Mouse (Mus musculus) T-helper 2 cell (primary cell): ENCODE data around the gene Gm9821.

Source experiments
- in situ Hi-C: fragments of 300-600 bp; cut with MboI, MseI; formaldehyde crosslinking; loops from one replicate; pipeline ENCODE4 v1.15.1; 2025; ENCODE audit warnings: high pct_unique_total_duplicates

Gm9821 gene

DNA sequence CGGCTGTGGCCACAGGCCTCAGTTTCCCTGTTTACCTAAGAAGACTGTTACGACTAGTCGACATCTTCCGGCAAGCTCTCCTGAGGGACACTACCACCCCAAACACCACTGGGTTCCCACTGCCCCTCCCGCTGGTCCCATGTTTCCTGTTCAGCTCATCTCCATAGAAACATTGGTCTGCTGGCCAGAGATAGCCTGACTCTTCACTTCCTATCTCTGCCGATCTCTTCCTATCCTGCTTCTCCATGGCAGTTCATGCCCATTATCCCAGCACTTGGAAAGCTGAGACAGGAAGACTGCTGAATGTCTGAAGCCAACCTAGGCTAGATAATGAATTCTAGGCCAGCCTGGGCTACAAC lies 2.6 kb downstream of the Gm9821 start:
- in situ Hi-C loops = loop anchor here (10.0 kb wide), 1 partner anchor 1497 kb away; no protein-coding TSS in a partner anchor

DNA sequence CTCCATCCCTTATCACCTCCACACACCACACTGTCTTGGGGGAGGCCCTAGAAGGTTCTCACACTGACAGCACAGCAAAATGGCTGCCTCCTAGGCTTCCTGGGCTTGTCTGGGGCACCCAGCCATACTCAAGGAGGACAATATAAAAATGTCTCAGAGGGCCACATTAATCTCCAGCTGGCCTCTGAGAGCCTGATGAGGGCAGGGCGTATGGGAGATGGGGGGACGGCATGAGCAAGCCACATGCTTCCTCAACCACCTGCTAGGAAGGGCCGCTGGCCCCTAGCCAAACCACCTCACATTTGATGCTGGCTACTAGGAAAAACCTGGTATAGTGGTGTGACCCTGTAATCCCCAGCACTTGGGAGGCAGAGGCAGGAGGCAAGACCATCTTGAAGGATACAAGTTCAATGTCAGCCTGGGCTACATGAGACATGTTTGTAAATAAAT lies 3.3 kb downstream of the Gm9821 start:
- in situ Hi-C loops = loop anchor here (10.0 kb wide), 1 partner anchor 1496 kb away; no protein-coding TSS in a partner anchor

DNA sequence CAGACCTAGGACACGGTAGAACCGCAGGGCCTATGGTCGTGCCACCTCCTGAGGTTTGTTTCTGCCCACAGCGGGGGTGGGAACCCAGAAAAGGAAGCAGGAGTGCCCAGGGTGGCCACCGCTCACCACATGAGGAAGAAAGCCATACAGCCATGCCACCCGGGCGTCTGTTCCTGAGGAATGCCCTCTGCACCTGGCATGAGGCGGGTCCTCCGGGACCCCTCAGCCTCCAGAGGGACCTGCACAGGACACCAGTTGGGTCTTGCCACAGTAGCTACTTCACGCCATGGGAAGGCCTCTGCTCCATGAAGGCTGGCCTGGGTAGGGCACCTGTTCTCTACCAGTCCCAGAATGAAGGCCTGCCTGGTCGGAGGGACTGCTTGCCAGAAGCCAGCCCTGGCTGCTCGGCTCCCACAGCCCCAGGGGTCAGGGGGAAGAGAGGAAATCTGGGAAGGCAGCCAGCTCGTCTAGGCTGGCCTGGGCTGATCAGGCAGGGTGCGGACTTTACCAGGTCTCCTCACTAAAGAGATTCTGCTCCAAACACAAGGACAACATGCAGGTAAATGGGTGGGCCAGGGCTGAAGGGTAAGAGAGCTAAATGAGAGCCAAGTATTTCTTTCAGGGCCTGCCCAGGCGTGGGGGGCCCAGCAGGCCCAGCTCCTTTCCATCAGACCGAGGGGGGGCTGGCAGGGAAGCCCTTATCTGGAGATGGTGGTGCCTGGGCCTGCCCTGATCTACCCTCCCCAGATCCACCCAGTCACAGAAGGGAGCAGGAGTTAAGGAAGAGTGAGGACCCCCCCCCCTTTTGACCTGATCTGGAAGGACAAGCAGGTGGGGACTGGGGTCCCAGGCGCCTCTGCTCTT lies 4.1 kb downstream of the Gm9821 start:
- in situ Hi-C loops = loop anchor here (10.0 kb wide), 1 partner anchor 1495 kb away; no protein-coding TSS in a partner anchor

DNA sequence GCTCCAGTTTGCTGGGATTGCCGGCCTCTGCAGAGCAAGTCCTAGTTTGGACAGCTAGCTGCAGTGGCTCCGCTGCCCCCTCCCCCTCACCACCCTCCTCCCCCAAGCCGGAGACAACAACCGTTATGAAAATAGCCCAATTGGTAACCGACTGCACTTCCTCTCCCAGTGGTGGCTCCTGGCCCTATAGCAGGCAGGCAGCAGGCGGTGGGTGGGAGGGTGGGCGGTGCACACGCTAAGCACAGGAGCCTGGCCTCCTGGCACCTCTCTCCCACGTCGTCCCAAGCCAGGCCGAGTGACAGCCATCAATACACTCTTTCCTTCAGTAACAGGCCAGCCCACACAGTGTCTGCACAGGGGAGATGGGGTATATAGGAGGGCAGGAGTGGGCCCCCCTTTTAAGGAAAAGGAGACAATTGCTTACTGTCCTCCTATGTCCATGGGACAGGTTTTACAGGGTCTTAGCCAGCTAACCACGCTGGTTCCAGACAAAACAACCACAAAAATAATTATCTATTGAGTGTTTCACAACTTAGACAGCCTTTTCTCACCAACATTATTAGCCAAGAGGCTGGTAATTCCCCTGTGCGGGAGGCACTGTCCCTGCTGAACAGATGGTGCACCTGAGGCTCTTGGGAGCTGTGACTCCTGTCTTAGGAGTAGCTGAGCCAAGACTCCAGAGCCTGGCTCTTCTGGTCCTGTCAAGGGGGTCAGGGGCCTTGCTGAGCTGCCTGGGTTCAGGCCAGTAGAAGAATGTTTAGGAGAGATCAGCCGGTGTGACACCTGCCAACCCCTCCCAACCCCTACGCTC lies 5.0 kb downstream of the Gm9821 start:
- in situ Hi-C loops = no loop called here

DNA sequence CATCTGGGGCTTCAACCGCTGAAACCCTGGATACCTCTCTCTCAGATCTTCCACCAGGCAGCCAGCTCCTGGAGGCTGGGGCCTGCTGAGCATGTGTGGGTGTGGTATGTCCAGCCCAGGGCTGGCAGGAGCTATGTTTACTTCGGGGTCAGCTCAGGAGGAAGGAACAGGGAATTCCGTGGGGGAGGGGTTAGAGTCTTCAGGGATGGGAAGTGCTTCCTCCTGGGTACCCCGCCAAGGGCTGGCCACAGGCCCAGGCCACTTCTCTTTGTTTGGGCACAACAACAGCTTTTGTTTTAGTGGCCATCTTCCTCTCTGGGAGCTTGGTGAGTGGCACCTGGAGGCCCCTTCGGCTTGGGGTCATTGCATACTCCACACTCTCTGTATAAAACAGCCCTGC lies 8.3 kb downstream of the Gm9821 start:
- in situ Hi-C loops = no loop called here

DNA sequence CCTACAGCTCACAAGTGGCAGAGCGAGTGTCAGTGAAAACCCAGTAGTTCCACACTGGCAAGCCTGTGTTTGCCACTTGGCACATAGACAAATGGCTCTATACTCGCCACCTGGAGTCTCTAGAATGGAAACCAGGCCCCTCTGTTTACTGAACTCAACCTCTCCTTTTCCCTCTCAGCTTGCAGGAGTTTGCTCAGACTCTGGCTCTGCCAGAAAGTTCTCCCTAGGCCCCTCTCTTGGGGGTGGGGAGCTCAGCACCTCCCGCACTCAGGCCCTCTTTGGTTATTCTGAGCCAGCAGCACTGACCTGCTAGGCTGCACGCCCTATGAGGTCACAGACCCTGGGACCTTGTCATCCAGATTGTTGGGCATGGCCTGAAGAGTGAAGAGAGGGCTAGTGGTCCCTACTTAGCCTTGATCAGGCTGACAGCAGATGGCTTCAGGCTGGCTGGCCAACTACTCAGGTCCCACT lies 9.7 kb downstream of the Gm9821 start:
- in situ Hi-C loops = no loop called here

DNA sequence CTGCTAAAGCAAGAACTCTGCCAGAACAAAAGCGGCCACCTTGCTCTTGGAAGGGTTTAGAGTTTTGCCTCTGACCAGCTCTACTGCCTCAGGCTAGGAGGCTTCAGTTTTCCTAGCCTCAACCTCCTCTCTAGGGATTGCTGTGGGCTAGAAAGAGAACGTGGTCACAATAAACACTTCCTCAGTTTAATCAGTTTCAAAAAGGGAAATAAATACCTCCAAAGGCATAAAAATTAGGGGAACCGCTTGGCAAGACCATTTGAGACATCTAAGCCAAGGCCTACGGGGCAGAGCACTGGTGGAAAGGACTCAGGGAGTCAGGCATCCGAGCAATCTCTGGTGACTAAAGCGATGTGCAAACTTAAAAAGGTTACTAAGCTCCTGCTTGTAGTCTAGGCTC lies 10.4 kb downstream of the Gm9821 start:
- in situ Hi-C loops = no loop called here

DNA sequence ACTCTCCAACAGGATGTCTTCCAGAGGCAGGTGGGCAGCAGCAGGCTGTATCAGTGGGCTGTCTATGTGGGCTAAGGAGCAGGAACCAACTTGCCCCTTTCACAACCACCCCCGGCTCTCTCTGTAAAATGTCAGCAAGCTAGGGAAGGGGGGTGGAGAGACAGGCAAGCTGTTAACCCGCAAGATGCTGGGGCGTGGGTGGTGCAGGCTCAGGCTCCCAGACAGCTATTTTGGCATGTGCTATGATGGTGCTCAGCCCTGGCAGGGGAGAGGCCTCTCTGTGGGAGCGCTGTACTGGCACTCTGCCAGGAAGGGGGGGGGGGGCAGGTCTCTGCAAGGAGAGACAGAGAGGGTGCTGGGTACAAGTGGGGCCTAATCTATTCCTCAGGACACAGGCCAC lies 11.6 kb downstream of the Gm9821 start:
- in situ Hi-C loops = no loop called here

DNA sequence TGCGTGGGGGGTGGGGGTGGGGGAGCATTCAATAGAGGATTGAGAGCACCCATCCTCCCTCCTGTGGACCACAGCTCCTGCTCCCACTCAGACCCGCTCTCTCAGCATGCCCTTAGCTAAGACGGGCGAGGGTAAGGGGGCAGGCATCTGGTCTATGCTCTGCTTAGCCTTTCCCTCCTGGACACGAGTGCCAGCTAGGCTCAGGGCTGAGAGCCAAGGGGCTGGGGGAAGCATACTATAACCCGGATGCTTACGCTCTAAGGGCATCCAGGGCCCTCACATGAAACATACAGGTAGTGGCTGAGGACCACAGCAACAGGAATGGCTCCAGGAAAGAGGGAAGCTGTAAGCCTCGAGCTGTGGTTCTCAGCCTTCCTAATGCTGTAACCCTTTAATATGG lies 12.5 kb downstream of the Gm9821 start:
- in situ Hi-C loops = no loop called here

DNA sequence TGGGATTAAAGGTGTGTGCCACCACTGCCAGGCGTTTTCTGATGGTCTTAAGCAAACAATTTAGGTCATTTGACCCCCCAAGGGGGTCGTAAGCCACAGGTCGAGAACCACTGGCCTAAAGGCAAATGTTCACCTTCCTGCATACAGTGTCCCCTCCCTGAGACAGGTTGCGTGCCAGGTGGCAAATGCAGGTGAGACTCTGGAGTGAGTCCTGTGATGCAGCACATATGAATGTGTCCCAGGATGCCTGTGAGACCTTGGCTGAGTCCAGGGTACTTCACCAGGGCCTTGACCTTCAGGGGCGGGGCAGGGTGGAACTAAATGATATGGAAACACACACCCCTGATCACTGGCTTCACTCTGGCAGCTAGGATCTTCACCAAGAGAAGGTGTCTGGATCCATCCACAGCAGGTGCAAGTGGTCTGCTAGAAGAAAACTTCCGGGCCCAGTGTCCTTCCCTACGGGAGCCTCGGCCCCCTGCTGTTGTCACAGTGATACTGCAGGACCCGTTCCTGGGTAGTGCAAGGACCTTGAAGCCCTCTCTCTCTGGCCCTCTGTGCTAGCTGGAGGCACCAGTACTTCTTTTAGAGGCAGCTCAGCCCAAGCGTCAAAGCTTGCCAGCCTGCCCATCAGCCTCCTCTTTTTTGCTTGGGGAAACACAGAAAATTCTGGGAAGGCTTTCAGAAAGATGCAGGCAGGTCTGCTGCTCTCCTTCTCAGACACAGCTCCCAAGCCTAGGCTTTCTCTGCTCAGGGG lies 13.4 kb downstream of the Gm9821 start:
- in situ Hi-C loops = no loop called here

DNA sequence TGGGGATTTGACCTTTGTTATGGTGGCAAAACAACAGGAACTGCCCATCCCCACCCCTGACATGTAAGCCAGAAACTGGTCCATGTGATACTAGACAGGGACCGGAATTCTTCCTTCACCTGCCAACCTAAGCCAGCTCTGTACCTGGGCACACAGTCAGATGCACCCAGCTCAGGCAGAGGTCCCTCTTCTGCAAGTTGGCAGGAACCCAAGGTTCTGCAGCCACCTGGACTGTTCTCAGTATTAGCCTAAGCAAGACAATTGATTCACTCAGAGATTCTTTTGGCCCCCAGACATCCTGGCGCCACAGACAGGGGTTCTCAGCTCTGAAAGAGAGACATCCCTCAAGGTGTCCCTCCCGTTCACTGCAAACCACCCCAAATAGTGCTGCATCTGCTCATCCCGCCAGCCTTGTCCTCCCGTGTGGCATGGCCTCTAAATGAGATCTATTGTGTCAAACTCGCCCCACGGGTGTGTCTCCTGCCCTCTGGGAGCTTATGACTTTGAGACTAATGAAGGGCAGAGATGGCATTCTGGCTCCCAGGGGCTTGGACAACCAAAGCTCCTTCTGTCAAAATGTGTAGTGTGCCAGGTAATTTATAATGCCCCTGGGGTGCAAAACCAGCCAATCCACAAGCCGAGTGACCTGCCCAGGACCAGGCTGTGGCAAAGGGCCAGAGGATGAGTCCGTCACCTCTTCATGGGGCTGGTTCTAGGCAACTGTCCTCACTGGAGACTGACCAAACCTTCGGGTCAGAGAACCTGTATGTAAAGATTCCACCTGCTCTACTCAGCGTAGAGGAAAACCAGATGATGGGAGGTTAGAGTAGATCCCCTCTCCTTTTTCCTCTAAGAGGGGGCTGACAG lies 14.3 kb downstream of the Gm9821 start:
- in situ Hi-C loops = no loop called here

DNA sequence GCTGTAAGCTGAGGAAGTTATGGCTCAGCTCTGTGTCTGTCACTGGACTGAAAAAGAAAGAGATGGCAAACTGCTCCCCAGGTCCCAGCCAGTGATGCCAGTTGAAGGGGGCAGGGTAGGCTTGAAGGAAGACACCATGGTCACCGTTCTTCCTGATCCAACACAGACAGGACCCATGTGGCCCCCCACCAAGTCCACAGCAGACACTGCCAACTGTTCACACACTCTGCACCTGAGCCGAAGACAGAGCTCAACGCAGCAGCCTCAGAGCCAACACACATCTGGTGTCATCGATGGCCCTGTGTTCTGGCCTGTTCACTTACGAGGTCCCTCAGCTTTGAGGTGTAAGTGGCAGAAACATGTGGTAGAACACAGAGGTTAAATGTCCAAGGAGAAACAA lies 15.0 kb downstream of the Gm9821 start:
- in situ Hi-C loops = no loop called here

DNA sequence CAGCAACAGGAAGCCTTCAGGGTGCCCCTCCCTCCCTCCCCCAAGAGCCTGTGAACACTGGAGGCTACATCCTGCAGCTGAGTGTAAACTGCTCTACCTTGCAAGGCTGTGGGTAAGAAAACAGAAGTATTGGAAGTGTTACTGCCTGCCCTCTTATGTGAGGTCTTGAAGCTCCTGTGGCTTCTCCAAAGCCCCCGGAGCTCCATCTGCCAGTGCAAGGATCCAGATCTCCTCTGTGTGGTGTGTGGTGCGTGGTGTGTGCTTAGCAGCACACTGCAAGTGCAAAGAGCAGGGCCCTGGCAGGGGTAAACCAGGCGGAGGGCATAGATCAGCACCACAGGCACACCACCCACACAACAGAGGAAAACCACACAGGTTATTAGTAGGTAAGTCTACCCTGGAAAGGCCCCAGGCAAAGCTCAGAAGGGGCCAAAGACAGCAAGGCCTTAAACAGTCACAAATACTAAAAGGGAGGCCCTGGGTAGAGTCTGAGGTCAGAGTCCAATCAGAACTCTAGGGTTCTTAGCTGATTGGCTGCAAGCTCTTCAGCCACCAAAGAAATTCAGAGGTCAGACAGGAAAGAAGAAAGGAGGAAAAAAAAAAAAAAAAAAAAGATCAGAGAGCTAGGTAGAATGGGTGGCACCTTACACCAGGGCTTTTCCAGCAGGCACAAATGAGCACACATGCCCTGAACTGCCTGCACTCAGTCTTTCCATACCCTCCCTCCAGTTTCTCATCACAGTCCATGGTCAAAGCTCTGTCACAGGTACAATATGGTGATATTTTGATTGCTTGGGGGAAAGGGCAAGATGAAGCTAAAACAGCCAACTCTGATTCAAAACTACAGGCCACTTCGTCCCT lies 16.6 kb downstream of the Gm9821 start:
- in situ Hi-C loops = no loop called here

DNA sequence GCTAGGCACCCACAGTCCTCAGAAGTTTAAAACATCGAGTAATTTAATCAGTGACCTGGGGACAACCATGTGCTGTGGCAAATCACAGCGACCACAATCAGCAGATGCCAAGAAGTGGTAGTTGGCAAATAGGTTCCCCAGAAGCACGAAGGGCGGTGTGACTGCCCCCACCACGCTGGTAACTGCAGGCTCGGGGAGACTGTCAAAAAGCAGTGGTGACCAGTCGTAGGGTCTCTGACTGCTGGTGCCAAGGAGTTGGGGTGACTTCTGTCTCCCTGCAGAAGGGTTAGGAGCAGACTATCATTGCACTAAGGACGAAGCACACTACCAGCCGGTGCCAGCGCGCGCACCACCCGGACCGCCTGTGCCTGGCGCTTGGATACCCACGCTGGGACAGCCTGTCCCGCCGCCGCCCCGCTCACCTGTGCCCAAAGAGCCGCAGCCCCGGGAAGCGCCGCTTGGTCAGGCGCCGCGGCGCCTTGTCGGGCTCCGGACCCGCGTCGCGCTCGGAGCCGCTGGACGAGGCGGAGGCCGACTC lies 17.4 kb downstream of the Gm9821 start:
- in situ Hi-C loops = no loop called here

DNA sequence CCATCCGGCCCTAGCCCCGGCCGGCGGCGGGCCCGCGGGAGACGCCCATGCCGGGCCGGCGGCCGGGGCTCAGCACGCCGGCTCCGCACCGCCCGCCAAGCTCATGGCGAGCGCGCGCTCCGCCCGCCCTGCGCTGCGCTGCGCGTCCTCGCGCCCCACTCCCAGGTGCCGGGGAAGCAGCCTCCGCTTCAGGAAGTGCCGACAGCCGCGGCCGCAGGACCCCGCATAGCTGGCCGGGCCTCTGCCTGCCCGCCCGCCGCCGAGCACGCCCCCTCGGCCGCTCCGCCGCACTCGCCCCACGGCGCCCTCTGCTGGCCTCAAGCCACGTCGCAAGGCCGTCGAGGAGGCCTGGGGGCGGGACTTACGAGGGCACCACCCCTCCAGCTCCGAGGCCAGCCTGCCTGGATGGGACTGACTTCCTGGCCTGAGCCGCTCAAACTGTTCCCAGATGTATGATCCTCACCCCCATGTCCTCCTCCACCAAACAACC lies 18.0 kb downstream of the Gm9821 start:
- in situ Hi-C loops = no loop called here

DNA sequence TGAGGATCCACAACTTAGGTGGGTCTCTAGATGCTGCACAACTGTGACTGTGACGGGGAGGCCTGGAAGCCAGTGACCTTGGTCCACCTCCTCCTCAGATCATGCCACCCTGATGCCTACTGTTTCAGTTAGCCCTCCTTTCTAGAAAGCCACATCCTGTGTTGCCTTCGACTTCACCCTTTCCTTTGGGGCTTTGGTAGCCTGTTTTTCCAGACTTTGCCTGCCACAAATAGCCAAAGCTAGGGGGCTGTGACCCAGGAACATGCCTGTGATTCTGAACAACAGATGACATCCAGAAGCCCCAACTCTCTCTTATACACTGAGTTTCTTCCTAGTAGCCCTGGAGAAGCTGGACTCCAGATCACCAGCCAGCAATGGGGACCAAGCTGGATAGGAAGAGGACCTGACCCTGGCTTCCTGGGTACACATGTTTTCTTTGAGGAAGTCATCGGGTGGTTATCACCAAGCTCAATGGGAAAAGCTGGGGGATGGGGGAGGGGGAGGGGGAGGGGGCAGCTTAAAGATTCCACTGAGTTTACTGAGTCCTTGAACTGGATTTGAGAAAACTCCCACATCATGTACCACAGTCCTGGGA lies 19.2 kb downstream of the Gm9821 start:
- in situ Hi-C loops = no loop called here

DNA sequence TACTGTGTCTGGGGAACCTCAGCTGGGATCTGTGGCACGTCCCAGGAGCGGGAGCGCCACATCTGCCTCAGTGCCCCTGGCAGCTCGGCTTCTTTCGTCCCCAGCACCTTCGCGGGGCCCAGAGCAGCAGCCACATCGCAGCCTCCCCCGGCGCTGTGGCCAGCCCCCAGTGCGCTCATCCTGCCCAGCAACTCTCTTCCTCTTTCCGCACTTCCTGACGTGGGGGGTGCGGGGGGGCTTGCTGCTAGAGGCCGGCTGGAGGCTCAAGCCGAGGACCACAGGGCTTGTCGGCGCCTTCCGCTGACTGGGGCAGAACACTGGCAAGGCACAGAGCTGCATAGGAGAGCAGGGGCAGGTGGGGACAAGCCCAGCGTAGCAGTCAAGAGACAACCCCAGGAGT lies 19.9 kb downstream of the Gm9821 start:
- in situ Hi-C loops = no loop called here

DNA sequence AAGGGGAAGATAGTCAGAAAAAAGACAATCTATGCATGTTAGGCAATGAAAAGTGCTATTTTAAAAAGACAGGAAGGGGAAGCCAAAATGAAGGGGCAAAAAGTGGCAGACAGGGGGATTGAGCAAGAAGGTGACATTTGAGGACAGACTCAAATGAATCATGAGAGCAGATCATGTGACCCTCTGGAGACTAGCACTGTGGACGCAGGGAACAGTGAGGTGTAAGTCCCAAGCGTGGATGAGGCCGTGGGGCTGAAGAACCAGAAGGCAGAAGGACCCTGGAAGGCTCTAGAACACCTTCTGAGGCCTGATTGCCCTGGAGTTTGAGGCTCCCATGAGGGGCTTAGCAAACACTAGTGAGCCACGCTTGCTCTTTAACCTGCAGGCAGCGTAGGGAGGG lies 20.9 kb downstream of the Gm9821 start:
- in situ Hi-C loops = no loop called here

DNA sequence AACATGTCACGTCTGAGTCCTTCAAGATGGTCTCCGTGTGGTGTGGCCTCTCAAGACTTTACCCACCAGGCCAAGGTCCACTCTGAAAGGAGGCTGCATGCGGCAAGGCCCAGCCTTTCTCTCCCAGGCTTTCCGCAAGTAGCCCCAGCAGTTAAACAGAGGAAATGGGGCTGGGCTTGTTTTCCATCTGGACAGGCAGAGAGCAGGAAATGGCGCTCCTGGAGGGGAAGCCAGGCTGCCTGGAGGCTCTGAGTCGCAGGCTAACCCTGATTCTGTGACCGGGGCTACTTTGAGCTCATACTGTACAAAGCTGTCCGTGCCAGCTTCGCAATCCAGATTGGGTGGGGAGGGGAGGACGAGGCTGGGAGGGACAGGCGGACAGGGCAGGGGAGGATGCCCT lies 22.5 kb downstream of the Gm9821 start:
- in situ Hi-C loops = no loop called here
